Mouse (Mus musculus) urinary bladder, adult 2 months (tissue): ENCODE measurements around the gene Ift80. TPM values are rescaled to one million over a fixed set of nuclear protein-coding genes. Genes with fewer than 3 reads are reported as not detected.
"Not testable (repeated sequence)": the region's sequence is repeated elsewhere in the genome, so short reads cannot be mapped to it uniquely, and the experiment has no call there.

Experiments
- DNase-seq: peaks from one replicate; pipeline ENCODE4 v3.0.0; 2022; ENCODE audit warnings: low spot score
- polyA plus RNA-seq: library from polyadenylated mRNA; depleted of rRNA; stranded (reverse); fragments of >200 nt; gene quantifications from 2 replicates; pipeline ENCODE4 v1.2.3, GENCODE M21; 2012

Gene Ift80
- polyA plus RNA-seq, 1 experiment: 9.5 TPM

DNA sequence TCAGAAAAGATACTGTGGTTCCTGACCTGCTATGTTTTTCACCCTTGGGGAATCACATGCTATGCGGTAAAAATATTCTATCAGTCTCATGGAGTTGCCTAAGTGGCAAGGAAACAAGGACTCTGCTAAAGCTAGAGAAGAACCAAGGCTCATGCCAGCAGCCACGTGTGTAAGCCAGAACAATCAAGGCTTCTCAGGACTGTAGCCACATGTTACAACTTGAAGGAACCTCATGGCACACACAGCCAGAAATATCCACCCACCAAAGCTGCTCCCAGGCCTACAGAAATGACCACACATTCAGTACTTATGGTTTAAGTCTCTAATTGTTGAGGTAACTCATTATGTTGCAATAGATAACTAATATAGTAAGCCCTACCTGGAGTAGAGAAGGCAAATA, 17.8 kb downstream of the Ift80 start:
- no peak for DNase-seq

DNA sequence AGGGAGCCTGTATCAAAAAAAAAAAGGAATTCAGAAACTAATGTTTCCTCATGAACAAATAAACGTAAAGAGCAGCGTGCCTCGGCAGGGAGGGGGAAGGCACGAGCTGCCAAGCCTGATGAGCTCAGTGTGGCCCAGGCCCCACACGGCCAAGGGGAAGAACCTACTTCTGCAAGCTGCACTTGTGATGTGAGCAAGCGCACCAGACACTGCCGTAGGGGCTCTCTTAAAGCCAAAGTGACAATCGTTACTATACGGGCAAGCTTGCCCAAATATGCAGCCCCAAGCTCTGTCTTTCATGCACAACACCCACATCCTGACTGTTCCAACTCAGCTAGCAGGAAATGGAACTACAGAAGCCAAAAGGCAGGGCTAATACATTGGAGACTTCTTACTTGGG, 23.5 kb downstream of the Ift80 start:
- DNase-seq: no peak

DNA sequence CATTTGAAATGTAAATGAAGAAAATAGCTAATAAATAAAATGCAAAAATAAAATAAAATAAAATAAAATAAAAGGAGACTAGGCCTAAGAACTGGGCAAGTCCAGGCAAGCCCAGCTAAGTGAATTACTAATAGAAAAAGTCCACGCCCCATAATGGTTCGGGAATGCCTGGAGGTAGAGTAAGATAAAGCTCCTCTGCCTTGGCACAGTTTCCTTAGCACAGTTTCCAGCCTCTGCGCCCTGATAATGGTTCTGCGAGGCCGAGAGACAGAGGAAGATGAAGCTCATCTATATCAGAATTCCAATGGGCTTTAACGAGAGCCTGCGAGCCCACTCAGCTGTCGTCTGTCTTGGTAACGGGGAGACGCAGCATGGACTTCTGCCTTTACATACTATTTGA, 25.2 kb downstream of the Ift80 start:
- DNase-seq: no peak

DNA sequence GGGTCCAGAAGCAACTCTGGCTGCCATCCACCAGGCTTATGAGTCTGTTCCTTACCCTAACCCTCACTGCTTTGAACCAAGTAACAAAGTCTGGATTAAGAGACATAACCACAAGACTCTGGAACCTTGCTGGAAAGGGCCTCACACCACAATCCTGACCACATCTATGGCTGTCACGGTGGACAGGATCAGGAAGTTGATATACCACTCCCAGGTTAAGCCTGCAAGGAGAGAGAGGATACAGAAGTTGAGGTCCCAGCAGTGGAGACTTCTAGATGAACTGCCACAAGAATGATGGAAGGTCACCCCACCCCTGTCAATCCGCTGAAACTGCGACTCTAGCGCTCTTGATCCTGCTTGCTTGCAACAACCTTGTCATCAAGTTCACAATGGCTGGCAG, 26.7 kb downstream of the Ift80 start:
- DNase-seq: no peak

DNA sequence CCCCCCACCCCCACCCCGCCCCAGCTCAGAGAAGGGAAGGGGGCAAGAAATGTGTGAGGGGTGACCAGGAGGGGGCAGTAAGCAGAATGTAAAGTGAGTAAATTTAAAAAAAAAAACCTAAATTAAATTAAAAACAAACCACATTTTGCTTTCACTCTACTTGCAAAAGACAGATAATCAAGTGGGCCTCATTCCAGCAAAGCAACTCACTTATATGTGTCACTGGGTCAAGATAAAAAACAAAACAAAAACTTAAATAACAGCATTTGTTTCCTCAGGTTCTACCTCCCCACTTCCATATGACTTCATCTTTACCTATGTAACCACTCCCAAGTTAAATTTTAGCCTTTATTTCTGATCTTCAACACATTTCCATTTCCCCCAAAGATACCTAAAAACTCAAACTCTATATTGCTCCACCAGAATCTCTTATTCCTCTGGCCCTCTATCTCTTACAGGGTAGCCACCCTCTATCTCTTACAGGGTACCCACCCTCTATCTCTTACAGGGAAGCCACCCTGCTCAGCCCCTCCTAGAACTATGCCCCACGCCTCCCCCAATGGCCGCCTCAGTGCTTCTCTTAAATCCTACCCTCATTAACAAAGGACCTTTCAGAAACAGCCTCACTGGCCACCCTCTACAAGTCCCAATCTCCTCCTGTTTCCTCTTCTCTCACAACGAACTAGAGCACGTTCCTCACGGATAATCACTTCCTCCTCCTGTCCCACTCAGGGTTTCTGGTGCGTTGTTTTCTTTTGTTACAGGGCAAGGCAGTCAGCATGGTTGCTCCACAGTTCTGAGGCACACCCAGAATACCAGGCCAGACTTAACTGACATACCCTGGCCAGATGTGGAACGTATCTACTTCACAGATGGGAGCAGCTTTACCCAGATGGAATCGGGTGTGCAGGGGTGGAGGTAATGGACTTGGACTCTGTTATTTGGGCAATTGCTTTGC, 28.6 kb downstream of the Ift80 start:
- DNase-seq: no peak

DNA sequence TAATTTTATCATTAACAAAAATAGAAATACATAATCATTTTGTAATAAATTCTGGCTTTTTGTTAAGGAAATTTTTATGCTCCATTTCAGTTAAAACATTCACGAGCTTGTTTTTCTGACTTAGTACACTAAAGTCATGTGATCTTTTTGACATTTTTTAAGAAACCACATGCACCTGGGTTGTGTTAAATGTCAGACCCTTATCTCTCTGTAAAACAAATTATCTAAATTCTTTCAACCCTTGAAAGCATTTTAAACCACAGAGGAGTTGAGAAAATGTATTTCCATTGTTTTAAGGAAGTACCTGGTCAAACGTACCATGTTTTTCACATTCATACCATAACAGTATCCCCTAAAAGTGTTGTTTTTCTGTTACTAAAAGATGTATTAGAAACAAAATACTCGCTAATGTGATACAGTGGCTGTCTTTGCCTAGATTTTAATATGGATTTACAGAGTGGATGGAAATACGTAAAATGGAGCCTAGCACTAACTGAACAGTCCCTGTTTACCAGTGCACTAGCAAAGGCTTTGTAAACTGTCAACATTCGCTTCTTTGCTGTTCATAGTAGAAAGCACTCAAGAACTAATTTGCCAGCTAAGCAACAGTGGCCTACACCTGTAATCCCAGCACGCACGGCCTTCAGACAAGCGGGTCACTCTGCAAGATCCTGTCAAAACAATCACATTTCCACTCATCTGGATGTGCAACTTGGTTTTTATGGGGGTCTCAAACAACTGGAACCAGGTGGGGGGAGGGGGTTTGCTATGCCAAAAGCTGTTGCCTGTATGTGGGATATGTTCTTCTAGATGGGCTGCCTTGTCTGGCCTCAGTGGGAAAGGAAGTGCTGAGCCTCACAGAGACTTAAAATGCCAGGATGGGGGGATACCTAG, 29.5 kb downstream of the Ift80 start:
- no peak for DNase-seq

DNA sequence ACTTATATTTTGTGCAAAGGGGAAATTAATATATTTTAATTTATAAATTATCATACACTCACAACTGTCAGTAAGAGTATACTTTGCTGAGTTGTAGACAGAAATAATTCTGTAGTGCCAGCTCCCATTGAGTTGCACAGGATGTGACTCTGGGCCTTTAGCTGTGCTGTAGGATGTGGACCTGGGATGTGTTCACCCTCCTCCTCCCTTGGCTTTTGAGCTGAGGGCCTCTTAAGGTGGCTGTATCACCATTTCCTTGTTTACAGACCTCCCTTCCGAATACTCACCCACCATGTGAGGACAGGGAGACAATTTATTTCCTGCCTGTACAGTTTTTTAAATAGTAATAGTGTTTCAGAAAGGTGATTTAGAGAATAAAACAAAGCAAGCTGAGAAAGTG, 30.8 kb downstream of the Ift80 start:
- no peak for DNase-seq

DNA sequence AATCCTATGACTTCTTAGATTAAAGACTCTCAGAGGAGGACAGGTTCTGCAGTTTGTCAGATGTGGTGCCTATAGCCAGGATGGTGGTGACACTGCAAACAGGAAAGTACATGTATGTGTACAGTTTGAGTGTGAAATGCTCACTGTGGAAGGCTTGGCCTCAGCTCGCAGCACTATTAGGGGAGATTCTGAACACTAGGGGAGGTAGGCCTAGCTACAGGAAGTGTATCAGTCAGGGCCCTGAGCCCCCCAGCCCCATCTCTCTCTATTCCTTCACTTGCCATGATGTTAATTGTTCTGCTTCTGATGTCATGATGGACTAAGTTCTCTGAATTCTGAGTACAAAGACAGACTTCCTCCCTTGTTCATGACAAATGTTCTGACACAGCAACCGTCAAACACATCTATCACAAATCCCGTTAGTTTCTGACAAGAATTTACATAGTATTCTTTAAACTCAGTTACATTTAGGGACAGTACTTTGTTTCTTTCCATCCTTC, 35.2 kb downstream of the Ift80 start:
- no peak for DNase-seq

DNA sequence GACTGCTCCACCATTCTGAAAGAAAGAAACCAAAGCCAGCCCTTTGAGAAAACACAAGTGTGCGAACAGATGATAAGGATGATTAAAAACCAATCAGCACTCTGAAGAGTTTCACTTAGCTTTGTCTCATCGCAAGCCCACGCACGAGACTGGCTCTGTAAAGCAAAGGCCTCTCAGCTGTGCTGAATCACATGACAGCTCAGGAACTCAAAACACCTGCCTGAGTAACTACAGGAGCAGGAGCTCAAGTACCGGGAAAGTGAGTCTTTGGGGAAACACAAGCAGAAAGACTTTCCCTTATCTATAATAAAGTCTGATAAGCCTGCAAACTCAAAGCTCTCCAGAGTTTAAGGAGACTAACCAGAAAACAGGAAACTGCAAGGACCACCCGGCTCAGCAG, 37.0 kb downstream of the Ift80 start:
- DNase-seq: no peak

DNA sequence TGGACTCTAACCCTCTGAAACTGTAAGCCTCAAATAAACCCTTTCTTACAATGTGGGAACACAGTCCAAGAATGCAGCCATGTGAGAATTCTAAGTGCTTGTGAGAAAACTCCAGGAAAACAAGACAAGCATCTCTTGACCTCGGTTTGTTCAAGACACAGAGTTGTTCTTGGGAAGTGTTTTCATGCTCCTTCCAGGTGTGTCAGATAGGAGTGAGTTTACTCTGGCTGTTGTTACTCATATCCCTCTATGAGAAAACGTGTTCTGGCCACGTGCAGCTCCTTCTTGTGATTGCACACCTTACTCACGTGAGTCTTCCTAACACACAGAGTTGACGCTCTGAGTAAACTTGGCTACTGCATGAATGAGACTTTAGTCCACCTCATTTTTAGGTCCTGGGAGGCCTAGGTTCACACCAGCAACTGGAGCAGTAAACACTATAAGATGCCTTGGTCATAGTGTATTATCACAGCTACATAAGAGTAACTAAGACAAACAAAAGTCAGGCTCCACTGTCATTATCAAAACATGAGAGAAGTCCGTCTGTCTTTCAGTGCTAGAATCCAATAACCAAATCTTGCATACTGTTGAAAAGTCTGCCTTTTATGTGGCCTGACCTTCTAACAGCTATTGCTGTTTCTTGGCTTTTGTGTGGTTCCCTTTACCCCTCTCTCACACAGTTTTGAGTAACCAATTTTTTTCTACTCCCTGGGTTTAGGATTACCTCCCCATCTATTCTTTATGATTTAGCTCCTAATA, 37.7 kb downstream of the Ift80 start:
- no peak for DNase-seq

DNA sequence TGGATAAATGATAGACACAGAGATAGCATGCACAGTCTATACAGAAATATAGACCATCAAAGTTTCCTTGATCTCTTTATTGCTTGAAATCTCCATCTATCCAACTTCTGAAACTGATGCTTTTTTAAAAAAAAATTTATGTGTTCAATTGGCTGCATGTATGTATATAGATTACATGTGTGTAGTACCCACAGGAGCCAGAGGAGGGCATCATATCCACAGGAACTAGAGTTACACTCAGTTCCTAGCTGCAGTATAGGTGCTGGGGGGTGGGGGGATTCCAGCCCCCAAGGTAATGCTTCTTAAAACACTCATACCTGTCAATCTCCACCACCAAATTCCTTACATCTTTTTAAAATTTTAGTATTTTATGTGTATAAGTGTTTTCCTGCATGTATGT, 39.7 kb downstream of the Ift80 start:
- DNase-seq: no peak

DNA sequence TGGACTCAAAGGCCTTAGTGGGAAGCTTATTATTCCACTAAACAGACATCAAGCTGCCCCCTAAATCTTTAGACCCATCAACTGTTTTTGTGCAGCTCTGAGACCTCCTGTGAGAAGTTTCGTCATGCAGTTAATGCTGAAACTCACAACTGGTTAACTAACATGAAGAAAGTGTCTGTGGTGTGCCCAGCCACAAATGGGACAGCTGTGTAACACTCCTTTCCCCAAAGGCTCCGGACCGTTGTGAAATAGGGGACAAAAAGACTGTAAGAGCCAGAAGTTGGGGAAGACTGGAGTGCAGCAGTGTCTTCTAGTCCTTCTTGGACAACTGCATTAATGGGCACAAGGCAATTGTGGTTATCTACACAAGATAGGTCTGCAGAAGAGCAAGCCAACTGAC, 47.0 kb downstream of the Ift80 start:
- DNase-seq: no peak

DNA sequence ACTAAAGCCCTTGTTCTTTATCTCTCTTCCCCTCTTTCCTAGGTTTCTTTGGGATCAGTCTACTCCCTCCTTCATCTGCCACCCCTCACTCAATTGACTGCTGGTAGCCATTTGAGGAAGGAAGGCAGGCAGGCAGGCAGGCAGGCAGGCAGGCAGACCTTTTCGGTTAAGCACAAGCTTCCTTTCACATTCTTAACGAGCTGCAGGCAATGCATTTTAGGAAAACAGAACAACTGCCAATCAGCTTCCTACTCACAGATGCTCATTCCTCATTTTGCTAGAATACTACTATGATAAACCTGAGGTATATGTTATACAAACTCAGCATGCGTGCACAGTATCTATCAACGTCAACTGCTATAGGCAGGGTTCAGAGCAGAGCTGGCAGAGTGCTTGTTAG, 47.9 kb downstream of the Ift80 start:
- DNase-seq: no peak

DNA sequence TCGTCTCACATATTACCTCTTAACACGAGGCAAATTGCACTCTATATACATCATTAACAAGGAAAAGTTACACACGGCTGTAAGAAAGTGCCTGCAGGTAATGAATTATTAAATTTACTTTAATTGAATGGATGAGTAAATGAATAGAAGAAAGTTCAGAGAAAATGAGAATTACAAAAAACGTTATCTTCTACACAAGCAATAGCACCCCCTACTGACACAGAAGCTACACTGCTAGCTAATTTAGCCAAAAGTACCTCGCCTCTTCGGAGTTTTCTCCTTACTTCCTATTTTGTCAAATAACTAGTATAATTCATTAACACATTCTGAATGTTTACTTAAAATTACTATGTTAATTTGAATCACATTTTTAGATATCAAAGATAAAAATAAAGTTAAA, 49.9 kb downstream of the Ift80 start:
- no peak for DNase-seq

DNA sequence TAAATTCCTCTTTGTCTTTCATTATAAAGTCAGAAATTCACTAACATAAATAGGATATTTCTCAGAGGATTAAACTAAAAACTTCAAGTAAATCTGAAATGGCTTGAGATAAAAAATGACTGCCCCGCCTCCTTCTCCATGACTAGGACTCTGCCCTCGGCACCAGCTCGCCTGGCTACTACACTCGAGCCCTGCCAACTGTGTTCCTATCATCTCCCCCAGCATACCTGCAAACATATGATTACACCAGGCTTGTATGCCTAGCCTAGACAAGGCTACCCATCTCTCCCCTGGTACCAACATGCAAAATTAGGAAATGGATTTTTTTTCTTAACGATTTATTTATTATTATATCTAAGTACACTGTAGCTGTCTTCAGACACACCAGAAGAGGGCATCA, 51.7 kb downstream of the Ift80 start:
- no peak for DNase-seq

DNA sequence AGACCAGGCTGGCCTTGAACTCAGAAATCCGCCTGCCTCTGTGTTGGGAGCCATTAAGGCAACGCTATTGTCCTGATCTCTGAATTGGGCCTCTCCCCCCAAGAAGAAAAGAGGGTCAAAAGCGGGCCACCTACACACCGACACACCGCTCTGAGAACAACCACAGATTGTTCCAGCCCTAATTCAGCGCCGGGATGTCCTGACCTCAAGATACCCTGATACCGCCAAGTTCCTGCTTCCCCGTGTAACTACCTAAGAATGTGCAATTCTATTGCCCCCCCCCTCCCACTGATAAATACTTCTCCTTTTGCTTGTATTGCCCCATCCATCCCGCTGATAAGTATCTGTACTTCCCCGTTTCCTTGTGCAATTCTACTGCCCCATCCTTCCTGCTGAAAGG, 52.4 kb downstream of the Ift80 start:
- DNase-seq: not testable (repeated sequence)

DNA sequence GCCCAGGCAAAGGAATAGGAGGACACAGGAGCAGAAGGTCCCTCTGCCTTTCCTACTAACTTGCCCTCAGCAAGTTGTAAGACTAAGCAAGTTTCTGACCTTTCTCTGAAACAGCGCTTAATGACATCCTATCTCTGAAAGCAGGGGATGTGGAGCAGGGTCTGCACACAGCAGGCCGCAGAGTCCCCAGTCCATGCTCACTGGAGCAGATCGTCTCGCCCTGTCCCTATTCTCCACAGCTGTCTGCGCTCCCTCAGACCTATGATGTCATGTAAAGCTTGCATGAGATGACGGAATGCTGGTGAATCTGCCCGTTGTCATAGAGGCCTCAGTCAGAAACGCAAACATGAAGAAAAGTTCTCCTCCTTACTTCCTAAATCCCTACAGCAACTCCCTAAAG, 55.0 kb downstream of the Ift80 start:
- DNase-seq: no peak

DNA sequence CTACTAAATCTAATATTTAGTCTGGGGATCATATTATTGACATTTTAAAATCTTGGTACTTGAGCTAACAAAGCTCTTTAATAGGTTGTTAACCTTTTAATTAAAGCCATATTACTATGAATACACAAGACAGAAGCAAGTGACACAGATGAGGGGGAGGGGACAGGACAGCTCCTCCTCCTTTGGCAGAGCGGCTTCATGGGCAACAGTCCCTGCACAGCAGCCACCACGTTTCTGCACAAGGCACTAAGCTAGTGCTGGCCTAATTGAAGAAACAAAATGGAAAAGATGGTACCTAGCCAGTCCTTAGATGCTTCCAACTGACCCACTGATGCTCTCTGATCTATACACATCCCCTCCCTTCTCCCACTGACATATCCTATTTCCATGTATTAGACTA, 55.5 kb downstream of the Ift80 start:
- DNase-seq: no peak

DNA sequence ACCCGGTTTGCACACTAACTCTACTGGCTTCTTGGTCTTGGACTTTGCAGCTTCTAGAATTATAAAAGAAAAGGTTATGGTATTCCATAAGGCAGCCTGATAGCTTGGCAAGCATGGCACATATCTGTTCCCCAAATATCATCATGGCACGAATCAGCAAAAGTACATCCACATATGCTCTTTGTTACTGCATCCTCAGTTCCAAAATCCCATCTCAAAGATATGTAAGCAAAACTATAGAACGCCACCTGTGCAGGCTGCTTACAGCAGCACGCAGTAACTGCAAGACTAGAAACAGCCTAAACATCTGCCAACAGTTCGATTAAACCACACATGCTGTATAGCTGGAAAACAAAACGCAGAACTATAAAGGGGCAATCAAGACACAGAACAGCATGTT, 62.5 kb downstream of the Ift80 start:
- DNase-seq: no peak

DNA sequence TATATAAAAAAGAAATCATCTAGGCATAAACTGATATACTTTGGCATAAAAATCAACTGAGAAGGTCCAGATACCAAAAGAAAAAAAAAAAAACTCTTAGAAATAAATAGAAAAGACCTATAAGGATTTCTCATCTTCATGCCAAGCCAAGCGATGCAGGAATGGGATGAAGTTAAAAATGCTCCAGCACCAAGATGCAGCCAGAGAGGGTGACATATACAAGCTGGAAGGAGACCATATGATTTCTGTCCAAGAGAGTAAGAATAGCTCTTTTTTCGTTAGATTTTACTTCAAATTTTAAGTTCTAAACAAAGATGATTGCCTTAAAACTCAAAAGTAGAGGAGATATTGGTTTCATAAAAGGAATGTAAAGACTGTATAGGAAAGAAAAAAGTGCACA, 64.1 kb downstream of the Ift80 start:
- DNase-seq: no peak

DNA sequence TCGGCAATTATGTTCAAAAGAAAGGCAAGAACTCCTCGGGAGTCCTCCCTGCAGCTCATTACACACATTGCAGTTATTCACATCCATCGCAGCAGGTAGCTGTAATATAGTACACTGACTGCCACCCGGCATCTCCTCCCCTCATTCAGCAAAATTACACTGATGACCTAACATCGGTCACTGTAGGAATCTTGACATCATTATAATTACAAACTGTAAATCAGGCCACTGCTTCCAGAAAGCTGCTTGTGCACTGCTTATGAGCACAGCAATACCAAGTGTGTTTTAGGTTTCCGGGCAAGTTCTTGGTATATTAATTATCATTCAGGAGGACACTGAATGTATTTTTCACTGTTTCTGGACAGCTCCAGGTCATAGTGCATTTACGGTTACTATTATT, 65.1 kb downstream of the Ift80 start:
- no peak for DNase-seq

DNA sequence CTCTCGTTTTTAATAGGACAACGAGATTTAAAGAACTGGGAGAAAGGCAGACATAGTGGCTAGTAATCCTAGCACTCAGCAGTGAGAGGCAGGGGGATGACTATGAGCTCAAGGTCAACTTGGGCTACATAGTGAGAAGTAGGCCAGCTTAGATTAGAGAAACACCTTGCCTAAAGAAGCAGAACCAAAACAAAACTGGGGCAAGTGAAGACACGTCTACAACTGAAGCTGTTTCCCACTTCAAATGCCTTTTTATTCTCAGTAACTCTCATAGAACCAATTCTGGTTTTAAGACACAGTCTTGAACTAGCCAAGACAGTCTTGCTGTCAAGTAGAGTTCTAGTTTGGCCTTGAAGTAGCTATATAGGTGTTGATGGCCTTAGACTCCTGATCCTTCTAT, 67.7 kb downstream of the Ift80 start:
- DNase-seq: no peak
